Mouse (Mus musculus) heart, embryonic 14.5 days (tissue): ENCODE results near the gene Lrrc8a. TPM values are rescaled to one million over a fixed set of nuclear protein-coding genes. Genes with fewer than 3 reads are reported as not detected.
A peak's percentile ranks its signal among the peaks of the same experiment; 100 is the strongest.

ENCODE experiments used
- ATAC-seq: fragments of 200-750 bp; cut with Nextera tagmentation; 2 replicates; pipeline ENCODE4 v1.8.0; 2017; ENCODE audit warnings: low read depth, moderate TSS enrichment; ENCODE audit not compliant: insufficient number of reproducible peaks, insufficient read depth, low FRiP score
- H3K27ac ChIP-seq, 2 experiments: fragments of 200-500 bp in 1 of 2; fragments of 300-500 bp in 1 of 2; sonication (generic) in 1 of 2; replicated peaks in 1 of 2; 2 replicates each; pipeline ENCODE4 v1.5.1; 2012 to 2014; ENCODE audit warnings: low read depth in 2 of 2, low read length in 2 of 2, control low read depth in 1 of 2, mild to moderate bottlenecking in 1 of 2, mixed read lengths in 1 of 2; ENCODE audit not compliant: control insufficient read depth in 1 of 2, insufficient read depth in 1 of 2
- H3K27me3 ChIP-seq: fragments of 300-500 bp; sonication (generic); 2 replicates; pipeline ENCODE4 v1.6.1; 2014; ENCODE audit warnings: mild to moderate bottlenecking, low read length, control low read depth; ENCODE audit not compliant: control insufficient read depth, insufficient read depth
- H3K36me3 ChIP-seq: fragments of 300-500 bp; sonication (generic); 2 replicates; pipeline ENCODE4 v1.6.1; 2014; ENCODE audit warnings: mild to moderate bottlenecking, control low read depth, low read length, mixed read lengths; ENCODE audit not compliant: control insufficient read depth, insufficient read depth
- H3K4me1 ChIP-seq, 2 experiments: fragments of 200-500 bp in 1 of 2; fragments of 300-500 bp in 1 of 2; sonication (generic) in 1 of 2; 2 replicates each; pipeline ENCODE4 v1.6.1; 2012 to 2014; ENCODE audit warnings: low read length in 2 of 2, control low read depth in 1 of 2, mixed read lengths in 1 of 2; ENCODE audit not compliant: control insufficient read depth in 2 of 2, insufficient read depth in 2 of 2
- H3K4me2 ChIP-seq: fragments of 300-500 bp; sonication (generic); 2 replicates; pipeline ENCODE4 v1.6.1; 2014; ENCODE audit warnings: mild to moderate bottlenecking, low read length
- H3K4me3 ChIP-seq, 2 experiments: fragments of 200-500 bp in 1 of 2; fragments of 300-500 bp in 1 of 2; sonication (generic) in 1 of 2; 2 replicates each; pipeline ENCODE4 v1.5.1; 2012 to 2014; ENCODE audit warnings: low read length in 2 of 2, mild to moderate bottlenecking in 2 of 2, control low read depth in 1 of 2, low read depth in 1 of 2, moderate library complexity in 1 of 2; ENCODE audit not compliant: control insufficient read depth in 1 of 2, insufficient read depth in 1 of 2
- H3K9ac ChIP-seq: fragments of 300-500 bp; sonication (generic); 2 replicates; pipeline ENCODE4 v1.6.1; 2014; ENCODE audit warnings: mild to moderate bottlenecking, low read length
- H3K9me3 ChIP-seq: fragments of 300-500 bp; sonication (generic); 2 replicates; pipeline ENCODE4 v1.6.1; 2016; ENCODE audit warnings: low read length, control low read depth; ENCODE audit not compliant: control insufficient read depth
- WGBS: fragments of 180-500 bp; shearing (Covaris S2); extraction: QIAGEN DNeasy Blood & Tissue Kit; methylation state at CpG from one replicate; pipeline ENCODE4 v1.1.7; 2014; 5-methylcytosine and 5-hydroxymethylcytosine counted together
- polyA plus RNA-seq: library from polyadenylated mRNA; unstranded; fragments of >200 nt; fragmentation: Nextera tagmentation; extraction: Ambion mirVana; gene quantifications from 2 replicates; pipeline ENCODE4 v1.2.1, GENCODE M21; 2014

Lrrc8a gene
- polyA plus RNA-seq, 1 experiment from 2014 or later = 52.7 TPM

DNA sequence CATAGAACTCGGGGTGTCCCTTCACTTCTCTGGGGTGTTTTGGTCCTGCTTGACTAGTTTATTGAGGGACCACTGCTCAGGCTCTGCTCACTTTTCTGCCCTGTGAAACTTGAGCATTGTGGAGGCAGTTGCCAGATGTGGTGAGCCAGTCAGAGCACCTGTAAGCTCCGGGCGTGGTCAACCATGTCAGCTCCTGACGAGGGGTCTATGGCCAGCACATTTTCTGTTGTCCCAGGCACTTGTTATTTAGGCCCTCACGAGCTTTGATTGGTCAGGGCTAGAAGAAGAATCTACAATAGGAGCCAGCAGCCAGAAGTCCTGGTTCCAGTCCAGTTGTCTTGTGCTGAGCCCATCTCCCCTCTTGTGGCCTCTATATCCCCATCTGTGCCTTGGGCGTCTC lies 26.3 kb downstream of the Lrrc8a start:
- H3K9me3 ChIP-seq = no peaks in the 10 kb centered on the region
- no peak for ATAC-seq
- H3K4me3 ChIP-seq = no peak overlapping the region
- H3K27ac ChIP-seq = peak overlapping the region in 1 of 2 experiments; percentile 96; a peak in 1 of 4 replicates
- H3K4me2 ChIP-seq = no peak overlapping the region
- peaks cover 52% of the 10 kb centered on the region for H3K36me3 ChIP-seq
- H3K27me3 ChIP-seq = no peaks in the 10 kb centered on the region
- 90% methylated on average over 6 of the region's 6 CpGs for WGBS
- H3K9ac ChIP-seq = no peak overlapping the region
- peaks cover 51 to 65% of the 10 kb centered on the region in 2 experiments for H3K4me1 ChIP-seq

DNA sequence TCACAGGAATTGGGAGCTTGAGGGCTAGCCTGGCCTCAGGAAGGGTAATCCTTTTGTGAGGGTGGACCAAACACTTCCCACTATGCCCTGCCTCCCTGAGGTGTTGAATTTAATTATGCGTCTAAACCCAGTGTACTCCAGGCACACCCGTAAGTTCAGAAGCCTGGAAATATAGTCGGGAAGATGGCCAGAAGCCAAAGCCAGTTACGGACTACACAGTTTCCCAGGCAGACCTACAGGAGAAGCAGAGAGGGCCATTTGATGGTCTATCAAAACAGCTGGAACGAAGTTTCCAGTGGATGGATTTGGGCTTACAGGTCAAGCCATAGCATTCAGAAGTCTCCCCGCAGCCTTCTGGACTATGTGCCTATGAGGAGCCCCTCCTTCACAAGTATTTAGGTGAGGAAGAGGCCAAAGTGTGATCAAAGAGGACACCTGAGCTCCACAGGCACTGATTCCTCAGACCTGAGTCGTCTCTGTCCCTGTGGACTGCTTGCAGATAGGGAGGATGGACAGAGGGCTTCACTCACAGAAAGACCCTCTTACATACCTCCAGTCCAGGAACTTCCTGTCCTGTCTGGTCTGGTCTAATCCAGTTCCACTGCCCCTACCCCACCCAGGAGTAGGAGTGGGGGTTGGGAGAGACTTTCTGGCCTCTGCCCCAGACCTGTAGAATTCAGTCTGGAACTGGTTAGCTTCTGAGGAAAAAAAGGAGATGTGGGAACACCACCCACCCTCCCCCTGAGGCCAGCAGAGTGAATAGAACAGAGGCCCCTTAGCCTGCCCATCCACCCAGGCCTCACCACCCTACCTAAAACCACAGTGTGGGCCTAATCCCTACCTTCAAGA lies 27.4 kb downstream of the Lrrc8a start:
- Histone ChIP-seq H3K27me3 (no peaks in the 10 kb centered on the region), H3K9me3 (no peaks in the 10 kb centered on the region), H3K4me1 (peaks cover 43 to 60% of the 10 kb centered on the region in 2 experiments), H3K9ac (peak overlapping the region; percentile 66; the same call in 1 of the 2 replicates), H3K27ac (peak overlapping the region; percentile 92 to 96), H3K36me3 (peaks cover 43% of the 10 kb centered on the region), H3K4me3 (no peak overlapping the region), H3K4me2 (no peak overlapping the region)
- 45% methylated on average over 7 of the region's 7 CpGs for WGBS
- ATAC-seq = no peak

DNA sequence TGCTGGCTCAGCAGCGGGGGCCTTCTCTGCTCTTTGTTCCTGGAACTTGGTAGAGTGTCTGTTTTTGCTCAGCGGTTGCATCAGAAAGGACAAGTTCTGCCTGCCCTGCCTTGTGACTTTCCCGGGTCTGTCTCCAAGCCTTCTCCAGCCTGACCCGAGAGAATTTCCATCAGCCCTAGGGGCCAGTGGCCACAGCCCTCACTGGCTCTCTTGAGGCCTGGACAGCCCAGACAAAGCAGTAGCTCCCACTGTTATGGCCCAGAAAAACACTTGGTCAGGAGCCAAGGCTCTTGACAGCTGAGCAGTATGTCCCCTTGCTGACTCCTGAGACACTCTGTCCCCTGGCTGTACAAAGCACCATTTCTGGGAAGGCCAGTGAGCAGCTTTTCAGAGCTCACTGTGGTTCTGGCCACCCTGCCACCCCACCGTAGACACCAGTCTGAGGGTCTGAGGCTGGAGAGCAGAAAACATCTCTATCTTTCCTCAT lies 28.3 kb downstream of the Lrrc8a start, which contains the start of gene Phyhd1:
Phyhd1 (plus strand) TSS at position 437 of the 487 bp plus-strand sequence.
- Histone ChIP-seq H3K9me3 (no peaks in the 10 kb centered on the region), H3K4me1 (peaks cover 41 to 60% of the 10 kb centered on the region in 2 experiments), H3K4me2 (peak within 1 kb of the TSS; percentile 53), H3K36me3 (peaks cover 33% of the 10 kb centered on the region), H3K27ac (peak within 1 kb of the TSS; percentile 92 to 96), H3K9ac (peak within 1 kb of the TSS; percentile 66), H3K4me3 (peak within 1 kb of the TSS; percentile 1 to 2; a peak in 2 of 4 replicates), H3K27me3 (no peaks in the 10 kb centered on the region)
- 16% methylated on average over 5 of the region's 5 CpGs for WGBS
- peak; percentile 68 for ATAC-seq

GRCm38 (mm10) chr2:30266392-30266941 lies 29.0 kb downstream of the Lrrc8a start:
- Histone ChIP-seq H3K4me2 (peak overlapping the region; percentile 53), H3K9ac (peak overlapping the region; percentile 66), H3K4me1 (peaks cover 41 to 60% of the 10 kb centered on the region in 2 experiments), H3K4me3 (peak overlapping the region; percentile 1 to 2; a peak in 2 of 4 replicates), H3K36me3 (peaks cover 27% of the 10 kb centered on the region), H3K27ac (peak overlapping the region; percentile 92 to 96), H3K27me3 (no peaks in the 10 kb centered on the region), H3K9me3 (no peaks in the 10 kb centered on the region)
- ATAC-seq = peak; percentile 57; the same call in 1 of the 2 replicates
- WGBS = 14% methylated on average over 4 of the region's 4 CpGs

- H3K27ac ChIP-seq = peak overlapping the region in 1 of 2 experiments; percentile 92; a peak in 2 of 4 replicates
- no peaks in the 10 kb centered on the region for H3K27me3 ChIP-seq
- ATAC-seq = no peak
- peaks cover 41 to 52% of the 10 kb centered on the region in 2 experiments for H3K4me1 ChIP-seq
- H3K9ac ChIP-seq = no peak overlapping the region
- WGBS = 91% methylated on average over 2 of the region's 2 CpGs
- H3K4me2 ChIP-seq = no peak overlapping the region
- peaks cover 17% of the 10 kb centered on the region for H3K36me3 ChIP-seq
- H3K4me3 ChIP-seq = no peak overlapping the region
- no peaks in the 10 kb centered on the region for H3K9me3 ChIP-seq
Measured at GRCm38 (mm10) chr2:30267466-30267865, 30.0 kb downstream of the Lrrc8a start.

GRCm38 (mm10) chr2:30268371-30268770 lies 30.9 kb downstream of the Lrrc8a start:
- 53% methylated on average over 4 of the region's 4 CpGs for WGBS
- no peaks in the 10 kb centered on the region for H3K27me3 ChIP-seq
- no peak overlapping the region for H3K9ac ChIP-seq
- H3K27ac ChIP-seq = 0 out of 4 replicates have a peak overlapping the region, but pooled peaks of 1 of the 2 experiments have one; percentile 0
- H3K36me3 ChIP-seq = peaks cover 15% of the 10 kb centered on the region
- H3K9me3 ChIP-seq = no peaks in the 10 kb centered on the region
- H3K4me3 ChIP-seq = no peak overlapping the region
- no peak overlapping the region for H3K4me2 ChIP-seq
- ATAC-seq = no peak
- H3K4me1 ChIP-seq = peaks cover 37 to 45% of the 10 kb centered on the region in 2 experiments

DNA sequence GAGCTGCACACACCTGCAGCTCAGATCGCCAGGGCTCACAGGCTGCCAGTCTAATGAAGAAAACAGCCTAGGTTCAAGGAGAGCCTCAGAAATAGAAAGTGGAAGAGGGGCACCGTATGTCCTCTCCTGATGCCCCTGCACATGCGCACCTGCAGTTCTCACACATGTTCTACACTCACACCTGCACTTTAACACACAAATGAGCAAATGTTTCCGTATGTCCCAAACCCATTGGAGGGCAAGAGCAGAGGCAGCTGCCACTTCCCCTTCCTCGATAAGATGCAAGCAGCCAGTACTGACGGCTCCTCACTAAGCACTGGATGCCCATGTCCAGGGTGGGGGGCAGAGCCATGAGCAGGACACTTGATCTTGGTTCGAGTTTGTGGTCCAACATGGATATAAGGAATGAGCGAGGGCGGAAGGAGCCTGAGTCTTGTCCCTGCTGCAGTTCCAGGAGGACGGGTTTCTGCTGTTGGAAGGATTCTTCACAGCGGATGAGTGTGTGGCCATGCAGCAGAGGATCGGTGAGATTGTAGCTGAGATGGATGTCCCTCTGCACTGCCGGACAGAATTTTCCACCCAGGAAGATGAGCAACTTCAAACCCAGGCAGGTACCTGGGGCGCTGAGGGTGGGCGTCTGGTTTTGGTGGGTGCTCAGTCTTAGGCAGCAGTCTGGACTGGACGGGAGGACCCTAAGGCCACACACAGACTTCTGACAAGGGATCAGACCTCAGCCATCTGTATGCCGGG lies 31.9 kb downstream of the Lrrc8a start:
- no peak for ATAC-seq
- Histone ChIP-seq H3K4me2 (no peak overlapping the region), H3K9me3 (no peaks in the 10 kb centered on the region), H3K9ac (0 out of 2 replicates have a peak overlapping the region, but pooled peaks have one; percentile 1), H3K36me3 (peaks cover 5% of the 10 kb centered on the region; the same call in 1 of the 2 replicates), H3K27me3 (no peaks in the 10 kb centered on the region), H3K4me3 (no peak overlapping the region), H3K27ac (peak overlapping the region; percentile 52 to 68), H3K4me1 (peaks cover 31 to 38% of the 10 kb centered on the region in 2 experiments)
- 81% methylated on average over 17 of the region's 17 CpGs for WGBS
